Mouse (Mus musculus) small intestine, adult 2 months (tissue): ENCODE measurements at regions not wholly inside any gene's neighbourhood (a gene's known extent, or its start where the extent isn't known, plus 50 kb on each side); places are given as distances from the start of the nearest gene placed in this dataset.

Experiments used
- H3K27ac ChIP-seq: fragments of 200-500 bp; 2 replicates; pipeline ENCODE4 v1.5.1; 2012; ENCODE audit warnings: low read depth, low read length, control low read depth, inconsistent platforms; ENCODE audit not compliant: insufficient read depth
- H3K27me3 ChIP-seq: fragments of 200-500 bp; 2 replicates; pipeline ENCODE4 v1.6.1; 2012; ENCODE audit warnings: mild to moderate bottlenecking, moderate library complexity, low read length, inconsistent platforms; ENCODE audit not compliant: control insufficient read depth, insufficient read depth
- H3K36me3 ChIP-seq: fragments of 200-500 bp; 2 replicates; pipeline ENCODE4 v1.6.1; 2012; ENCODE audit warnings: mild to moderate bottlenecking, low read length, control low read depth, inconsistent platforms; ENCODE audit not compliant: control insufficient read depth, insufficient read depth
- H3K4me1 ChIP-seq: fragments of 200-500 bp; 2 replicates; pipeline ENCODE4 v1.6.1; 2012; ENCODE audit warnings: low read length, inconsistent platforms, mixed read lengths; ENCODE audit not compliant: control insufficient read depth, insufficient read depth, insufficient read length
- H3K4me3 ChIP-seq: fragments of 200-500 bp; 2 replicates; pipeline ENCODE4 v1.5.1; 2012; ENCODE audit warnings: low read depth, mild to moderate bottlenecking, control low read depth, inconsistent platforms, low read length, moderate library complexity
- CTCF ChIP-seq: fragments of 200-500 bp; IDR thresholded peaks from 2 replicates; pipeline ENCODE4 v1.5.1; 2012; ENCODE audit warnings: low read depth, mild to moderate bottlenecking, control low read depth, inconsistent platforms, low read length, moderate library complexity, mixed read lengths; ENCODE audit not compliant: insufficient replicate concordance, insufficient read length; ENCODE audit errors: extremely low read depth
- POLR2A ChIP-seq: fragments of 200-500 bp; IDR thresholded peaks from 2 replicates; pipeline ENCODE4 v1.6.1; 2012; ENCODE audit warnings: low read depth, mild to moderate bottlenecking, control low read depth, inconsistent platforms, low read length, moderate library complexity
- WGBS: fragments of 180-500 bp; shearing (Covaris S2); methylation state at CpG from one replicate; pipeline ENCODE4 v1.1.7; 2018; 5-methylcytosine and 5-hydroxymethylcytosine counted together

GRCm38 (mm10) chr15:54071732-54072131, 187.0 kb downstream of the Gm7489 start:
- no peak overlapping the region for H3K27ac ChIP-seq
- no peaks in the 10 kb centered on the region for H3K36me3 ChIP-seq
- no peaks in the 10 kb centered on the region for H3K4me1 ChIP-seq
- WGBS: 57% methylated on average over 8 of the region's 8 CpGs
- no peak for TF ChIP-seq POLR2A
- no peak for TF ChIP-seq CTCF
- no peaks in the 10 kb centered on the region for H3K27me3 ChIP-seq
- H3K4me3 ChIP-seq: no peak overlapping the region

DNA sequence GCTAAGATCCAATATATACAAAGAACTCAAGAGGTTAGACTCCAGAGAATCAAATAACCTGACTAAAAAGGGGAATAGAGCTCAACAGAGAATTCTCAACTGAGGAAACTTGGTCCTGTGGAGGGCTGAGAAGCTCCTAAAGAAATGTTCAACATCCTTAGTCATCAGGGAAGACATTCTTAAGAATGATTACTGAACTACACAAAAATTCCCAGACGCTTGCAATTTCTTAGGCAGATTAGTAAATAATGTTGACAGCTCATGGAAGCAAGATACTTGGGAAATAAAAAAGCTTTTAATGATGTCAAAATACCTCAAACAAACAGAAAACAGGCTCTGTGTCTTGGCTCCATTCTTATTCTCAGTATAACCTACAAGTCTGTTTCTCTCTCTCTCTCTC, 206.6 kb downstream of the Gm7489 start:
- no peak for TF ChIP-seq POLR2A
- TF ChIP-seq CTCF: no peak
- 71% methylated on average over 1 of the region's 1 CpGs for WGBS
- H3K4me3 ChIP-seq: no peak overlapping the region
- H3K4me1 ChIP-seq: no peaks in the 10 kb centered on the region
- no peaks in the 10 kb centered on the region for H3K36me3 ChIP-seq
- H3K27ac ChIP-seq: no peak overlapping the region
- no peaks in the 10 kb centered on the region for H3K27me3 ChIP-seq

DNA sequence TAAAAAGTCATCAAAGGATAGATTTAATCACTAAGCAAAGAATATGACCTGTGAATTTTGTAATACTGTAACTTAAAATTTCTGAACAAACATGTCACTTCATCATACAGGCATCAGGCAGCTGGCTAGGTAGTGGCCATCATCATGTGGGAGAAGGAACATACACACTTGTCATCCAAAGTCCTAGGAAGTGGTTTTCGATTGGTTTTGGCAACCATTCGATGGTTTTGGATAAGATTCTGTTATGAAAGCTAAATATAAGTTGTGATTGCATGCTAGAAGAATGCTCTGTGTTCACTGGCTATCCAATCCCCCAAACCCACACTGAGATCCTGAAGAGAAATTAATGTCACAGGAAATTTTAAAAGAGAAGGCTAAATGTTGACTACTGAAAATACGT, 207.7 kb downstream of the Gm7489 start:
- WGBS: 64% methylated on average over 3 of the region's 3 CpGs
- Histone ChIP-seq H3K27me3 (no peaks in the 10 kb centered on the region), H3K4me1 (no peaks in the 10 kb centered on the region), H3K4me3 (no peak overlapping the region), H3K36me3 (no peaks in the 10 kb centered on the region), H3K27ac (no peak overlapping the region)
- TF ChIP-seq CTCF: no peak
- no peak for TF ChIP-seq POLR2A

DNA sequence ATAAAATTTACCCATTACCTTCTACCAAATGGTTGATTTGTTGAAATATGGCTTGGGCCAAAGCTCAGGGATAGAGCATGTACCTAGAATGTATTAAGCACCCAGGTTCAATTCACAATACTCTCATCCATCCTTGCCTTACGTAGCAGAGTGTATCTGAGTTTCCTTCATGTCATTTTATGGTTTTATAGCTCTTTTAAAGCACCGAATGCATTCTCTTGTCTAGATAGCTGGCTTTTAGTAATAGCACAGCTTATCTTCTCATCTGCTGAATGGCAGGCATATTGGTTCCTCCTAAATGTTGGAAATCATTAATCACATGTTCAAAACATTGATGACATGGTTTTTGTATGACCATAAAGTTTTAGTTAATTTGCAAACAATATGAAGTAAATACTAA, 212.8 kb downstream of the Gm7489 start:
- WGBS: 27% methylated on average over 2 of the region's 2 CpGs
- no peak overlapping the region for H3K4me3 ChIP-seq
- TF ChIP-seq CTCF: no peak
- TF ChIP-seq POLR2A: no peak

DNA sequence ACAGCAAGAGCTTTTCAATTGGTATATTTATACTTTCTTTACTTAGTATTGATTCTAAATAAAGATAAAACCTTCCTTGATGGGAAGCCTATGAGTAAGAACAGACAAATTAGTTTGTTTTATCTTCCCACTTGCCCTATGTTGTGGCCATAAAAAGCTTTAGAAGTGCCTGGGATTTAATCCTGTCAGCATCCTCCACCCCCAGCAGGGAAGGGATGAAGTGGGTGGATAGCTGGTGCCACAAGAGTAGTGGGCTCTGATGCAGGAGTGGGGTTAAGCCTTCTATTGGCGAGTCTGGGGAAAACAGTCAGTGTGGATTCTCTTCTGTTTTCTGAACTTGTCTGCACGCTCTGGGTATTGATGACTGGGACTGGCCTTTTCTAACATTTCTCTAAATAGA, 227.7 kb downstream of the Gm7489 start:
- Histone ChIP-seq H3K27me3 (no peaks in the 10 kb centered on the region), H3K4me3 (no peak overlapping the region), H3K36me3 (no peaks in the 10 kb centered on the region), H3K27ac (no peak overlapping the region), H3K4me1 (no peaks in the 10 kb centered on the region)
- no peak for TF ChIP-seq CTCF
- TF ChIP-seq POLR2A: no peak
- WGBS: 48% methylated on average over 2 of the region's 2 CpGs

More for the DNA sequence above, 212.8 kb downstream of the Gm7489 start:
- H3K36me3 ChIP-seq: no peaks in the 10 kb centered on the region
- no peak overlapping the region for H3K27ac ChIP-seq
- H3K27me3 ChIP-seq: no peaks in the 10 kb centered on the region
- no peaks in the 10 kb centered on the region for H3K4me1 ChIP-seq

DNA sequence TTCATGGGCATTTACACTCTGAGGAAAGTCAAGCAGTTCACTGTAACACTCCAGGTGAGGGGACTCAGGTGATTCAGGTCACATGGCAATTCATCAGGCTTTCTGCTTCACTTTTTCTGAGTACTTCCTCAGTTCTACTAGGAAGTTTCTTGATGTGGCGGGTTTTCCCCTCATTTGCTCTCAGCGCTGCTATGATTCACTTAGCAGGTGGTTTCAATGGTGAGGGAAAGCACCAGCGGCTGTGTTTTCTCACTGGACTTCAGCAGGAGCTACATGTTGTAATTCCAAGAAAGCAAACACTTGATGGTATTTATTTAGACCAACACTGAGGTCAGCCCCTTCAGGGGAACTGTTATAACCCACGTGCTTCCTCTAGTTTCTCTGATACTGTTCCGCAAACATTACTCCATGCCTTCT, 229.4 kb downstream of the Gm7489 start:
- Histone ChIP-seq H3K36me3 (no peaks in the 10 kb centered on the region), H3K27ac (no peak overlapping the region), H3K4me1 (no peaks in the 10 kb centered on the region), H3K4me3 (no peak overlapping the region), H3K27me3 (no peaks in the 10 kb centered on the region)
- TF ChIP-seq POLR2A: no peak
- TF ChIP-seq CTCF: no peak
- WGBS: 14% methylated on average over 5 of the region's 5 CpGs

GRCm38 (mm10) chr15:54117967-54118538, 233.3 kb downstream of the Gm7489 start:
- H3K36me3 ChIP-seq: no peaks in the 10 kb centered on the region
- 87% methylated on average over 5 of the region's 5 CpGs for WGBS
- TF ChIP-seq CTCF (no peak), POLR2A (no peak)
- H3K27me3 ChIP-seq: no peaks in the 10 kb centered on the region
- no peaks in the 10 kb centered on the region for H3K4me1 ChIP-seq
- H3K4me3 ChIP-seq: no peak overlapping the region
- no peak overlapping the region for H3K27ac ChIP-seq
